Mouse (Mus musculus): Measurements from ENCODE around the gene Vegfc. TPM values are rescaled to one million over a fixed set of nuclear protein-coding genes. Genes with fewer than 3 reads are reported as not detected.
A peak's percentile ranks its signal among the peaks of the same experiment; 100 is the strongest.

Vegfc gene
- polyA plus RNA-seq, 1 experiment, result 0.18 TPM

DNA sequence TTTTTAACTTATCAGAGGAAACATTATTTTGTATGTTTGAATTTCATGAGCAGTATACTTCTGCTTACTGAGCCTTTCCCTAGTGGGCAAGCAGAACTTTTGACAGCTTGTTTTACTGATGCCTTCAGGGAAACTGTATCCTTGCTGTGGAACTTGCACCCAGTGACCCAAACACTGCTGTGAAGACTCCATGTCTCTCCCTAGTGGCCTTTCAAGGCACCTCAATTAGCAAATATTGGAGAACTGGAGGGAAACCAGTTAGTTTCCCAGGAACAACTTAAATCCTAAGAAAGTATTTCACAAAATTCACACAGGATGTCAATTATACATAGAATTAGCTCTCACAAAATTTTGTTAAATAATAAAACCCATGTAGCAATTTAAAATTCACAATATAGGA lies 2.2 kb downstream of the Vegfc start:
- no peak overlapping the region for H3K4me3 ChIP-seq (replicated peaks)
- TF ChIP-seq FLI1 (IDR thresholded peaks at IDR 0.05; ENCODE audit: low read length) (no peak), GATA1 (IDR thresholded peaks at IDR 0.05; ENCODE audit: borderline replicate concordance, low read length) (no peak)
- peaks cover 26% of the 10 kb centered on the region for H3K27me3 ChIP-seq (replicated peaks)
- H3K9me3 ChIP-seq, result no peaks in the 10 kb centered on the region
- H3K4me1 ChIP-seq, result peaks cover 25% of the 10 kb centered on the region
- no peaks in the 10 kb centered on the region for H3K36me3 ChIP-seq (replicated peaks; ENCODE audit: low read length)

DNA sequence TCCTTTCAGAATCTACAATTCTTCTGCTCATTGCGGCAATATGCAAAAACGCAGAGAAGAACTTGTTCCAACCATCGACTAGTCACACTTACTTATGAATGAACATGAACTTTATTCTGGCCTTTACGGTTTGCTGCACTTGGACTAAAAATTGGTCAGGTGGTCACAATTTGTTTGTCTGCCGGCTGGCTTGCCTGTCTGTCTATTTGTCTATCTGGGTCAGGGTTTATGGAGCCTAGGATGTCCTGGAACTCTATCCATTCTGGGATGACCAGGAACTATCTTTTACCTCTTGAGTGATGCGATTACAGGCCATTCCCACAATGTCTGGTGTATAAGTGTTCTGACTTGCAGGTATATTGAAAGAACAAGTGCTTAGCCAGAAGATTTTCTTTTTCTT lies 8.5 kb downstream of the Vegfc start:
- no peak for TF ChIP-seq FLI1 (IDR thresholded peaks at IDR 0.05; ENCODE audit: low read length)
- TF ChIP-seq GATA1 (IDR thresholded peaks at IDR 0.05; ENCODE audit: borderline replicate concordance, low read length), result no peak

GRCm38 (mm10) chr8:54087114-54087513 lies 9.7 kb downstream of the Vegfc start:
- Histone ChIP-seq H3K27me3 (replicated peaks) (no peaks in the 10 kb centered on the region), H3K4me1 (peaks cover 7% of the 10 kb centered on the region; the same call in 1 of the 2 replicates), H3K4me3 (replicated peaks) (no peak overlapping the region), H3K9me3 (no peaks in the 10 kb centered on the region), H3K36me3 (replicated peaks; ENCODE audit: low read length) (no peaks in the 10 kb centered on the region)
- TF ChIP-seq FLI1 (IDR thresholded peaks at IDR 0.05; ENCODE audit: low read length), result no peak
- no peak for TF ChIP-seq GATA1 (IDR thresholded peaks at IDR 0.05; ENCODE audit: borderline replicate concordance, low read length)

More for the DNA sequence above, 8.5 kb downstream of the Vegfc start:
- Histone ChIP-seq H3K36me3 (replicated peaks; ENCODE audit: low read length) (no peaks in the 10 kb centered on the region), H3K4me3 (replicated peaks) (no peak overlapping the region), H3K27me3 (replicated peaks) (no peaks in the 10 kb centered on the region), H3K4me1 (peaks cover 7% of the 10 kb centered on the region; the same call in 1 of the 2 replicates), H3K9me3 (no peaks in the 10 kb centered on the region)

DNA sequence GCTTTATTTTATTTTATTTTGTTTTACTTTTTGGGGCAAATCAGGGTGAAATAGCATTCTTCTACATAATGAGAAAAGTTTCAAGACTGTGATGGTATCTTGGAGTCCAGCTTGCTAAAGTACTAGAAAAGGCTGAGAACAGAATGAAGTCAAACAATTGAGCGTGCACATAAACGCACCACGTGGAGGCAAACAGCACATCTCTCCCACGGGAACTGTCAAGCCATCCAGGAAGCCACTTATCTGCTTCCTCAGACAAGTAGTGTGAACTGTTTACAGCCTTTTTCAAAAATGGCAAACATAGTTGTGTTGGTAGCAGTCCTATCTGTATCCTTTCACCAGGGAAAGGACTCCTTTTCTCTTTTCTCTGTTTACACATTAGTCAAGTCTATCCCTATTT lies 11.8 kb downstream of the Vegfc start:
- no peaks in the 10 kb centered on the region for H3K27me3 ChIP-seq (replicated peaks)
- no peaks in the 10 kb centered on the region for H3K9me3 ChIP-seq
- peaks cover 3% of the 10 kb centered on the region; the same call in 1 of the 2 replicates for H3K4me1 ChIP-seq
- no peak overlapping the region for H3K4me3 ChIP-seq (replicated peaks)
- no peak for TF ChIP-seq GATA1 (IDR thresholded peaks at IDR 0.05; ENCODE audit: borderline replicate concordance, low read length)
- no peaks in the 10 kb centered on the region for H3K36me3 ChIP-seq (replicated peaks; ENCODE audit: low read length)

DNA sequence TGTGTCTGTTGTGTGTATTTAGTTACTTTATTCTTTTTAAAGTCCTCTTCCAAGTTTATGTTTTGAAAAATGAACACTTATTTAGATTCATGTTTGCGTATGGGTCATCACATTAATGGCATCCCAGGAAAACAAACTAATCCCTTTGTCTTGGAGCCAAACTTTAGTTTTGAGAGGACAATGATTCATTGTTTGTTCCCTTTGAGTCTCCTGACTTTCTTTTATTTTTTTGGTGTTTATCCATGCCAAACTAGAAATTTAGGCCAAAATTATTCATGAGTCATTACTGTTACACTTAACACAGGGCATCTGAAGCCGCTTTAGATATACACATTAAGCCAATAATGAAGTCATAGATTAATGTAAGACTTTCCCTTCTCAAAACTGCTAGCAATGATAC lies 12.5 kb downstream of the Vegfc start:
- Histone ChIP-seq H3K4me3 (replicated peaks) (no peak overlapping the region), H3K4me1 (peaks cover 3% of the 10 kb centered on the region; the same call in 1 of the 2 replicates), H3K9me3 (no peaks in the 10 kb centered on the region), H3K36me3 (replicated peaks; ENCODE audit: low read length) (no peaks in the 10 kb centered on the region), H3K27me3 (replicated peaks) (no peaks in the 10 kb centered on the region)
- TF ChIP-seq FLI1 (IDR thresholded peaks at IDR 0.05; ENCODE audit: low read length), result no peak
- TF ChIP-seq GATA1 (IDR thresholded peaks at IDR 0.05; ENCODE audit: borderline replicate concordance, low read length), result no peak

- H3K36me3 ChIP-seq (replicated peaks; ENCODE audit: low read length), result no peaks in the 10 kb centered on the region
- H3K4me1 ChIP-seq, result no peaks in the 10 kb centered on the region
- no peak overlapping the region for H3K4me3 ChIP-seq (replicated peaks)
- no peaks in the 10 kb centered on the region for H3K27me3 ChIP-seq (replicated peaks)
- TF ChIP-seq GATA1 (IDR thresholded peaks at IDR 0.05; ENCODE audit: borderline replicate concordance, low read length), result no peak
- TF ChIP-seq FLI1 (IDR thresholded peaks at IDR 0.05; ENCODE audit: low read length), result no peak
- H3K9me3 ChIP-seq, result no peaks in the 10 kb centered on the region
Observed at GRCm38 (mm10) chr8:54100058-54100457, 22.7 kb downstream of the Vegfc start.

DNA sequence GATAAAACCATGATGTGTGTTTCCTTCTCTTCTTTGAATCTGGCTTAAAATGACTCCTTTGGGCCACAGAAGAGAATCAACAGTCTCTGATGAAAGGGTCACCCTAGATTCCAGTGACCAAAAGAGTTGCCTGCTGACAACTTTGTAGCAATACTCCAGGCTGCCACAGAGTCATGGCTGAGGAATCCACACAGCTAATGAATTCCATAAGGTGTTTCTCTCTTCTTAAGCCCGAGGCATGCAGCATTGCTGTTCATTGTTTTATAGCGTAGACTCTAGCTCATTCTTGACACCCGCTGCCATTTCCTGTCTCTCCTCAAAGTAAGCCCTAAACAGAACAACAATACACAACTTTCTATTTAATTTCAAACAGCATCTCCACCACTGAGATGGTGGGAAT lies 37.2 kb downstream of the Vegfc start:
- Histone ChIP-seq H3K9me3 (no peaks in the 10 kb centered on the region), H3K36me3 (replicated peaks; ENCODE audit: low read length) (no peaks in the 10 kb centered on the region), H3K4me3 (replicated peaks) (no peak overlapping the region), H3K27me3 (replicated peaks) (no peaks in the 10 kb centered on the region), H3K4me1 (no peaks in the 10 kb centered on the region)
- TF ChIP-seq FLI1 (IDR thresholded peaks at IDR 0.05; ENCODE audit: low read length), result no peak
- TF ChIP-seq GATA1 (IDR thresholded peaks at IDR 0.05; ENCODE audit: borderline replicate concordance, low read length), result no peak

DNA sequence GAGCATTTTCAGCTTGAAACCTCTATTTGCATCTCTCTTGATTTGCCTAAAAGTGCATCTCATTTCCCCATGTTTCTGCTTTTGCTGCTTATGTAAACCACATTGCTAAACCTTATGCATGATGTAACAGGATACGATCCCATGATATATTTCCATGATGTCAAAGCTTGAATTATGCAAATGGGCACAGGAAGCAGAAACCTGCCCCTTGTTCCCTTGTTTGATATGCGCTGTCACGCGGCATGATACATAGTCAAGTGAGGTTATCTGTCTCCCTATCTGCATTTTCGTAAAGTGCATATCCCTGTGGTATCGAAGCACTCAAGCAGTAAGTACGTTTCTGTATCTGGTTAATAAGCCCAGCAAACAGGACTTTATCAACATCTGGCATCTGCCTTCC lies 42.7 kb downstream of the Vegfc start:
- peaks cover 28% of the 10 kb centered on the region for H3K4me1 ChIP-seq
- H3K4me3 ChIP-seq (replicated peaks), result no peak overlapping the region
- no peaks in the 10 kb centered on the region for H3K36me3 ChIP-seq (replicated peaks; ENCODE audit: low read length)
- no peak for TF ChIP-seq GATA1 (IDR thresholded peaks at IDR 0.05; ENCODE audit: borderline replicate concordance, low read length)
- no peak for TF ChIP-seq FLI1 (IDR thresholded peaks at IDR 0.05; ENCODE audit: low read length)
- H3K9me3 ChIP-seq, result no peaks in the 10 kb centered on the region
- no peaks in the 10 kb centered on the region for H3K27me3 ChIP-seq (replicated peaks)

- H3K4me3 ChIP-seq (replicated peaks), result peak overlapping the region; percentile 70
Observed at GRCm38 (mm10) chr8:54121942-54122341, 44.5 kb downstream of the Vegfc start.

DNA sequence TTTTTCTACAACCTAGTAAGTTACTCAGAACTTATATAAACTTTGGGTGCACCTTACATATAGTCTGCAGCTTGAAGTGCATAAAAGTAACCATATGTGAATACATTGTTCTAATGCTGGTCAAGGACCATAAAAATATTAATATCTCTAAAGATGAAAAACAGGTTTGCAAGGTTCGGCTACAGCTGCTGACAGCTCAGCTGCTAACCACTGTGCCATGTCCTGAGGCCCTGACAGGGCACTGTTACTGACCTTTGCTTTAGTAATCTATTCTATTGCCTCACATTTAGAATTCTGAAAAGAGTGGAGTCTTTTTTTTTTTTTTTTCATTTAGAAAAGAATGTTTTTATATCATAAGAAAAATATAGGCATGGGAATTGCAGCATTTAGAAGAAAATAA lies 44.9 kb downstream of the Vegfc start:
- H3K36me3 ChIP-seq (replicated peaks; ENCODE audit: low read length), result no peaks in the 10 kb centered on the region
- peaks cover 28% of the 10 kb centered on the region for H3K4me1 ChIP-seq
- TF ChIP-seq GATA1 (IDR thresholded peaks at IDR 0.05; ENCODE audit: borderline replicate concordance, low read length) (no peak), FLI1 (IDR thresholded peaks at IDR 0.05; ENCODE audit: low read length) (no peak)
- no peaks in the 10 kb centered on the region for H3K27me3 ChIP-seq (replicated peaks)
- H3K4me3 ChIP-seq (replicated peaks), result no peak overlapping the region
- no peaks in the 10 kb centered on the region for H3K9me3 ChIP-seq

More at GRCm38 (mm10) chr8:54121942-54122341, 44.5 kb downstream of the Vegfc start:
- Histone ChIP-seq H3K4me1 (peaks cover 28% of the 10 kb centered on the region), H3K27me3 (replicated peaks) (no peaks in the 10 kb centered on the region), H3K9me3 (no peaks in the 10 kb centered on the region), H3K36me3 (replicated peaks; ENCODE audit: low read length) (no peaks in the 10 kb centered on the region)
- TF ChIP-seq GATA1 (IDR thresholded peaks at IDR 0.05; ENCODE audit: borderline replicate concordance, low read length) (no peak), FLI1 (IDR thresholded peaks at IDR 0.05; ENCODE audit: low read length) (no peak)

- Histone ChIP-seq H3K4me1 (no peaks in the 10 kb centered on the region), H3K4me3 (replicated peaks) (no peak overlapping the region), H3K9me3 (no peaks in the 10 kb centered on the region), H3K36me3 (replicated peaks; ENCODE audit: low read length) (no peaks in the 10 kb centered on the region), H3K27me3 (replicated peaks) (no peaks in the 10 kb centered on the region)
- TF ChIP-seq GATA1 (IDR thresholded peaks at IDR 0.05; ENCODE audit: borderline replicate concordance, low read length), result no peak
Observed at GRCm38 (mm10) chr8:54130558-54130957, 53.2 kb downstream of the Vegfc start.
